Mouse (Mus musculus): ENCODE measurements around the gene Vps37c. TPM values are rescaled to one million over a fixed set of nuclear protein-coding genes. Genes with fewer than 3 reads are reported as not detected.

Vps37c gene
- polyA plus RNA-seq, 1 experiment from 2014 or later = 21.9 TPM

DNA sequence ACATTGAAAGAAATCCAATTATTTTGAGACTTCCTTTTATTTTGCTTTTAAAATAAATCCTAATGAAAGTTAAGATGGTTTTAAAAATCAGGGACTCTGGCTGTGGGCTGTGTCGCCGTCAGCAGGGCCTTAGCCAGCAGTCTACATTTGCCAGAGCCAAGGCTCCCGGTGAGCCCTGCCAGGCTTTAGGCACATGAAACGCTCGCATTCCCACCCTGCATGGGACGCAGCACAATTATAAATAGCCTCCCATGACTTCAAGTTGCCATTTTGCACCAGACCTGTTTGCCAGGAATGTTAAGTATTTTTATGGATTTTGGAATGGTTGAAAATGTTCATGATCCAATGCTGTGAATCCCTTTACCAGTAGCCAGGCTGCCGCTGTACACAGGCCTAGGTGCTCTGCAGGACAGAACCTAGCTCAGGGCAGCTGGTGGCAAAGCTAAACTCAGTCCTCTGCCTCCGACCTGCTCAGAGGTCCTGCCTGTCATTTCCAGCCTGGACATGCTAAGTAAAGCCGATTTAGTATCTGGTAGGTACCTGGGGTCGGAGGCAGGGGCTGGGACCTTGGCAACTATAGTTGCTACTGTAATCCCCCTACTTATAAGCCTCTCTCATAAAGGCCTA, 45.1 kb downstream of the Vps37c start:
- ATAC-seq (replicated peaks; ENCODE audit: insufficient number of reproducible peaks, low FRiP score, low TSS enrichment) = no peak

DNA sequence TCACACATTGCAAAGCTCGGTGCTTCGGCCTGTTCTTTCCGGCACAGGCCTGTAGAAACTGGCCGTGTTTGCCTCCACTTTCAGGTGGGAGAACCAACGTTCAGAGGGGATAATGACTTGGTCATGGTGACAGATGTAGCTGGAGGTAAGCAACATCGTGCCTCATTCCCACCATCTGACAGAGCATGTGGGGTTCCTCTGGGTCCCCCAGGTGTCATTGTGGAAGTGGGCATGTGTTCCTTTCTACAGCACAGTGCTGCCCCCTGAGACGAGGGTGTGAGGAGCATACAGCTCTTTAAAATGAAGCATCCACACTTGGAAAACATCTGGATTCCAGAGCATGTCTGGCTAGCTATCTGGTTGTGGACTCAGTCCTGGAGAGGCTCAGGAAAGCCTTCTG, 46.0 kb downstream of the Vps37c start:
- Histone ChIP-seq H3K27ac (ENCODE audit: low read depth, low read length) (no peak overlapping the region), H3K36me3 (ENCODE audit: control insufficient read depth, insufficient read depth, low read length) (no peaks in the 10 kb centered on the region), H3K27me3 (ENCODE audit: control insufficient read depth, insufficient read depth, low read length) (no peaks in the 10 kb centered on the region), H3K4me1 (ENCODE audit: control insufficient read depth, insufficient read depth, low read length) (no peaks in the 10 kb centered on the region), H3K4me2 (no peak overlapping the region), H3K9me3 (replicated peaks; ENCODE audit: control insufficient read depth, low read length) (no peaks in the 10 kb centered on the region), H3K9ac (ENCODE audit: low read depth, low read length) (no peak overlapping the region), H3K4me3 (ENCODE audit: low read depth, low read length) (no peak overlapping the region)
- WGBS (ENCODE audit: insufficient replicate concordance) = 78% methylated on average over 7 of the region's 7 CpGs
- ATAC-seq (replicated peaks; ENCODE audit: insufficient number of reproducible peaks, low FRiP score, low TSS enrichment) = no peak

More for the DNA sequence above, 45.1 kb downstream of the Vps37c start:
- H3K27me3 ChIP-seq (ENCODE audit: control insufficient read depth, insufficient read depth, low read length) = no peaks in the 10 kb centered on the region
- no peak overlapping the region for H3K4me3 ChIP-seq (ENCODE audit: low read depth, low read length)
- no peaks in the 10 kb centered on the region for H3K9me3 ChIP-seq (replicated peaks; ENCODE audit: control insufficient read depth, low read length)
- WGBS (ENCODE audit: insufficient replicate concordance) = 70% methylated on average over 10 of the region's 10 CpGs
- no peaks in the 10 kb centered on the region for H3K4me1 ChIP-seq (ENCODE audit: control insufficient read depth, insufficient read depth, low read length)
- H3K36me3 ChIP-seq (ENCODE audit: control insufficient read depth, insufficient read depth, low read length) = no peaks in the 10 kb centered on the region
- H3K4me2 ChIP-seq = no peak overlapping the region
- no peak overlapping the region for H3K9ac ChIP-seq (ENCODE audit: low read depth, low read length)
- H3K27ac ChIP-seq (ENCODE audit: low read depth, low read length) = no peak overlapping the region

DNA sequence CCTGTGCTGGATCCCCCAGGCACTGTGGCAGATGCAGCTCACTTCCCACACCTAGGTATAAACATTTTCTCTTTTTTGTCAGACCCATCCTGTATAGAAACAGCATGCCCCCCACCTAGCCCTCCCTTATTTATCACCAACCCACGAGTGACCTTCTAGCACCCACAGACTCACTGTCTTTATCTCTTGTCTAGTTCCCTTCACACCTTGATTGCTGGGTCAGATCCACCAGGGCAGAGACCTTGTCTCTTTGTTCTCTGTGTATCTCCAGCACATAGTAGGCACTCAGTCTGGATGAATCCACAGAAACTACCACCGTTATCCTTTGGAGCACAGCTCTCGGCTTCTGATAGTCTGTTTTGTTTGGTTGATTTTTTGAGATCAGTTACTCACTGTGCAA, 46.5 kb downstream of the Vps37c start:
- Histone ChIP-seq H3K4me2 (no peak overlapping the region), H3K4me3 (ENCODE audit: low read depth, low read length) (no peak overlapping the region), H3K9ac (ENCODE audit: low read depth, low read length) (no peak overlapping the region), H3K27me3 (ENCODE audit: control insufficient read depth, insufficient read depth, low read length) (no peaks in the 10 kb centered on the region), H3K9me3 (replicated peaks; ENCODE audit: control insufficient read depth, low read length) (no peaks in the 10 kb centered on the region), H3K4me1 (ENCODE audit: control insufficient read depth, insufficient read depth, low read length) (no peaks in the 10 kb centered on the region), H3K27ac (ENCODE audit: low read depth, low read length) (no peak overlapping the region), H3K36me3 (ENCODE audit: control insufficient read depth, insufficient read depth, low read length) (no peaks in the 10 kb centered on the region)
- ATAC-seq (replicated peaks; ENCODE audit: insufficient number of reproducible peaks, low FRiP score, low TSS enrichment) = no peak
- WGBS (ENCODE audit: insufficient replicate concordance) = 72% methylated on average over 3 of the region's 3 CpGs

DNA sequence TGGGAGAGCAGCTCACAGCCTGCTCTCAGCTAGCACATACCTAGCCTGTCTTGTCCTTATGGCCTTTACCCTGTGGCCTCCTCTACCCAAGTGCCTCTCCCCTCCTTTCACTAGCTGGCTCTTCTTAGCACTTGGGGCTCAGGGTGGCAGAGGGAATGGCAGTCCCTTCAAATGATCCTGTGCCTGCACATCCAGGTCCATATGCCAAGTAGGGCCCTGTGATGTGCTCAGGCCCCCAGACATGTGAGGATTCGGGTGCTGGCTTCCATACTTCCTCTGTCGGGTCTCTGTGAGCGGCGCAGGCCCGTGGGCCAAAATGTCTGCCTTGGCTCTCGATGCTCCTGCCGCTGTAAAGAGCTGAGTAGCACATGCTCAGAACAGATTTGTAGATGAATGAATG, 47.3 kb downstream of the Vps37c start:
- no peak overlapping the region for H3K4me2 ChIP-seq
- peaks cover 4% of the 10 kb centered on the region; the same call in 1 of the 2 replicates for H3K4me1 ChIP-seq (ENCODE audit: control insufficient read depth, insufficient read depth, low read length)
- H3K4me3 ChIP-seq (ENCODE audit: low read depth, low read length) = no peak overlapping the region
- no peaks in the 10 kb centered on the region for H3K9me3 ChIP-seq (replicated peaks; ENCODE audit: control insufficient read depth, low read length)
- H3K36me3 ChIP-seq (ENCODE audit: control insufficient read depth, insufficient read depth, low read length) = no peaks in the 10 kb centered on the region
- H3K9ac ChIP-seq (ENCODE audit: low read depth, low read length) = no peak overlapping the region
- no peaks in the 10 kb centered on the region for H3K27me3 ChIP-seq (ENCODE audit: control insufficient read depth, insufficient read depth, low read length)
- 82% methylated on average over 7 of the region's 7 CpGs for WGBS (ENCODE audit: insufficient replicate concordance)
- ATAC-seq (replicated peaks; ENCODE audit: insufficient number of reproducible peaks, low FRiP score, low TSS enrichment) = no peak
- H3K27ac ChIP-seq (ENCODE audit: low read depth, low read length) = no peak overlapping the region

DNA sequence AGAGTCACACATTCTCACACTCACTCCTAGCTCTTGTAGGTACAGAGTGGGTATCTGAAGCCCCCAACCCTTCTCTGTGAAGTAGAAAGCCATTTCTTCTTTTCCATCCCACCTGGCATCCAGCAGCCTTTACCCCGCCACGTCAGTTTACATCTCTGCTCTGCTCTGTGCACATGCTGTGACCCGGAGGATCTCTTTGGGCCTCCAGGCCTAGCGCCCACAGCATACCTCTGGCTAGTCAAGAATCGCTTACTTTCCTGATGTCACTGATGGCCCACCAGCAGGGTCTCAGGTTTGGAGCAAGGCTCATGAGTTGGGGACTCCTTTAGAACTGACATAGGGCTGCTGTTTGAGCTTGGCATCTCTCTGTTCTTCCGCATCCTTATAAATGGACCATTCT, 49.5 kb downstream of the Vps37c start:
- no peak overlapping the region for H3K4me3 ChIP-seq (ENCODE audit: low read depth, low read length)
- ATAC-seq (replicated peaks; ENCODE audit: insufficient number of reproducible peaks, low FRiP score, low TSS enrichment) = no peak
- no peak overlapping the region for H3K4me2 ChIP-seq
- H3K27me3 ChIP-seq (ENCODE audit: control insufficient read depth, insufficient read depth, low read length) = no peaks in the 10 kb centered on the region
- peaks cover 5% of the 10 kb centered on the region; the same call in 1 of the 2 replicates for H3K4me1 ChIP-seq (ENCODE audit: control insufficient read depth, insufficient read depth, low read length)
- WGBS (ENCODE audit: insufficient replicate concordance) = 79% methylated on average over 6 of the region's 6 CpGs
- no peaks in the 10 kb centered on the region for H3K36me3 ChIP-seq (ENCODE audit: control insufficient read depth, insufficient read depth, low read length)
- H3K9me3 ChIP-seq (replicated peaks; ENCODE audit: control insufficient read depth, low read length) = no peaks in the 10 kb centered on the region
- no peak overlapping the region for H3K9ac ChIP-seq (ENCODE audit: low read depth, low read length)
- H3K27ac ChIP-seq (ENCODE audit: low read depth, low read length) = no peak overlapping the region

DNA sequence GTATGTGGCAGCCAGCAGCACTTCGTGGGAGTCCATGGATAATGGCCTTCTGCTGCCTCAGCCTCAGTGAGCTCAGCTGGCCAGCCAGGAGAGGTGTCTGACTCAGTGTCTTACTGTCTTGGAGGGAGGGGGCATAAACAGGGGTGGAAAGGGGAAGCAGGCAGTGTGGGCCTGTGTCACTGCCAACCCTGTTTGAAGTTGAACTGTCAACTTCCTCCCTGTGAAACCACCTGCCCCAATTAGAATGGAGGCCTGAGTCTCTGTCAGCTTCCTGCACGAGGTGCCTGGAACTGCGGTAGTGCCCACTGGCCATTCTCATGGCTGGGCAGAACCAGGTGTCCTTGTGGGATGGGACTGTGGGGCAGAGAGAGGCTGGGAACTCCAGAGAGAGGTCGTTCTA, 50.3 kb downstream of the Vps37c start, which contains the start of gene Cd5:
Gene Cd5 (minus strand): TSS at position 192 of the 400 bp plus-strand sequence.
- H3K9me3 ChIP-seq (replicated peaks; ENCODE audit: control insufficient read depth, low read length) = no peaks in the 10 kb centered on the region
- ATAC-seq (replicated peaks; ENCODE audit: insufficient number of reproducible peaks, low FRiP score, low TSS enrichment) = no peak
- H3K9ac ChIP-seq (ENCODE audit: low read depth, low read length) = no peak within 1 kb of the TSS
- no peak within 1 kb of the TSS for H3K4me2 ChIP-seq
- no peak within 1 kb of the TSS for H3K27ac ChIP-seq (ENCODE audit: low read depth, low read length)
- no peaks in the 10 kb centered on the region for H3K27me3 ChIP-seq (ENCODE audit: control insufficient read depth, insufficient read depth, low read length)
- no peaks in the 10 kb centered on the region for H3K36me3 ChIP-seq (ENCODE audit: control insufficient read depth, insufficient read depth, low read length)
- no peak within 1 kb of the TSS for H3K4me3 ChIP-seq (ENCODE audit: low read depth, low read length)
- 50% methylated on average over 4 of the region's 4 CpGs for WGBS (ENCODE audit: insufficient replicate concordance)
- H3K4me1 ChIP-seq (ENCODE audit: control insufficient read depth, insufficient read depth, low read length) = peaks cover 5% of the 10 kb centered on the region; the same call in 1 of the 2 replicates

DNA sequence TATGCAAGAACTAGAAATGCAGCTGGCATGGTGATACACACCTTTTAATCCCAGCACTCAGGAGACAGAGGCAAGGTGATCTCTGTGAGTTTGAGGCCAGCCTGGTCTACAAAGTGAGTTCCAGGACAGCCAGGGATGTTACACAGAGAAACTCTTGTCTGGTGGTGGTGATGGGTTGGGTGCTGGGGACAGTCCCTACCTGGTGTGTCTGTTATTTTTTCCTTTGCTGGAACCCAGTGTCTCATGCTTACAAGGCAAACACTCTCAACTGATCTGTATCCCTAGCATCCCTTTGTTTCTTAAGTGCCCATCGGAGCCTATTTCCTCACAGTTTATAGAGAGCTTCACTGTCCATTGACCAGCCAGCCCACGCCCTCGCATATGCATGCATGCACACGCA, 51.4 kb downstream of the Vps37c start:
- H3K27me3 ChIP-seq (ENCODE audit: control insufficient read depth, insufficient read depth, low read length) = no peaks in the 10 kb centered on the region
- 94% methylated on average over 4 of the region's 4 CpGs for WGBS (ENCODE audit: insufficient replicate concordance)
- ATAC-seq (replicated peaks; ENCODE audit: insufficient number of reproducible peaks, low FRiP score, low TSS enrichment) = no peak

DNA sequence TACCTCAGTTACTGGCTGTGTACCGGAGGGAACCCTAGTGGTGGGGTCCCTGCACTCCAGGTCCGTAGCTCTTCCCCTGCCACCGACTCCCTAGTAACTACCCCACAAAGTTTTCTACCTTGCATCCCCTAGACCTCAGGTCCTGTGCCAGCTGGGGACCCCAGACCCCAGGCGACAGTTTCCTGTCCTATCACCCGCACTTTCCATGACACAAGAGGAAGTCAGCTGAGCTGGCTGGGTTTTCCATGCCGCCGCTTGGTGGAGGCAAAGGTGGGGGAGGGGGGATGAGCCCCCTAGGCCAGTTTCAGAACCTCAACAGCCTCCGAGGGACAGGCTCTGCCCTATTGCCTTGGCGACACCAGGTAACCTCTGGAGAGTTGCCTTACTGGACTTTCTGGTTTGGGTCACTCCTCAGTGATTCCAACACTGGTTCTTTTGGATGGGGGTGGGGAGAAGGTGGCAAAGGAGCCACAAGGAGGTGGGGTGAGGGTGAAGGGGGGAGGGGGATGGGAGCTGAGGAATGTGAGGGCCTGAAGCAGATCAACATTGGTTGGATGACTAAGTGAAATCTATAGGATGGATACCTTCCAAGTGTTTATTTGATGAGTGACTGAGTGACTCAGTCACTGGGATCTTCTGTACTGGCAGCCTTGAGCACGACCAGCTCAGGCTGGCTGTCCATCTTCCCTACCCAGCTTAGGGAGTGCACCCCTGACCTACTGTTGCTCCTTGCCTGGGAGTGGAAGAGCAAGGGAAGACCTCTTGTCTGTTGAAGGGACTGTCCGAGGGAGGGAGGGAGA, 52.3 kb downstream of the Vps37c start:
- no peaks in the 10 kb centered on the region for H3K36me3 ChIP-seq (ENCODE audit: control insufficient read depth, insufficient read depth, low read length)
- no peak overlapping the region for H3K4me3 ChIP-seq (ENCODE audit: low read depth, low read length)
- no peak overlapping the region for H3K9ac ChIP-seq (ENCODE audit: low read depth, low read length)
- H3K27ac ChIP-seq (ENCODE audit: low read depth, low read length) = no peak overlapping the region
- H3K4me2 ChIP-seq = peak overlapping the region; percentile 22; the same call in 1 of the 2 replicates
- H3K9me3 ChIP-seq (replicated peaks; ENCODE audit: control insufficient read depth, low read length) = no peaks in the 10 kb centered on the region
- WGBS (ENCODE audit: insufficient replicate concordance) = 25% methylated on average over 11 of the region's 11 CpGs
- ATAC-seq (replicated peaks; ENCODE audit: insufficient number of reproducible peaks, low FRiP score, low TSS enrichment) = 0 out of 2 replicates have a peak, but pooled peaks have one; percentile 42
- H3K27me3 ChIP-seq (ENCODE audit: control insufficient read depth, insufficient read depth, low read length) = no peaks in the 10 kb centered on the region
- peaks cover 5% of the 10 kb centered on the region; the same call in 1 of the 2 replicates for H3K4me1 ChIP-seq (ENCODE audit: control insufficient read depth, insufficient read depth, low read length)

More for the DNA sequence above, 51.4 kb downstream of the Vps37c start:
- Histone ChIP-seq H3K36me3 (ENCODE audit: control insufficient read depth, insufficient read depth, low read length) (no peaks in the 10 kb centered on the region), H3K27ac (ENCODE audit: low read depth, low read length) (no peak overlapping the region), H3K4me2 (no peak overlapping the region), H3K9me3 (replicated peaks; ENCODE audit: control insufficient read depth, low read length) (no peaks in the 10 kb centered on the region), H3K9ac (ENCODE audit: low read depth, low read length) (no peak overlapping the region), H3K4me1 (ENCODE audit: control insufficient read depth, insufficient read depth, low read length) (peaks cover 5% of the 10 kb centered on the region; the same call in 1 of the 2 replicates), H3K4me3 (ENCODE audit: low read depth, low read length) (no peak overlapping the region)
